Mouse (Mus musculus) kidney, adult 2 months (tissue): ENCODE data around the gene Pomt1. TPM values are rescaled to one million over a fixed set of nuclear protein-coding genes. Genes with fewer than 3 reads are reported as not detected.

Experiments used
- DNase-seq: peaks from one replicate; pipeline ENCODE4 v3.0.0; 2021
- H3K27ac ChIP-seq: fragments of 200-500 bp; 2 replicates; pipeline ENCODE4 v1.5.1; 2012; ENCODE audit warnings: low read depth, low read length, control low read depth, inconsistent platforms; ENCODE audit not compliant: insufficient read depth
- H3K27me3 ChIP-seq: fragments of 200-500 bp; replicated peaks from 2 replicates; pipeline ENCODE4 v1.6.1; 2012; ENCODE audit warnings: mild to moderate bottlenecking, moderate library complexity, low read length, inconsistent platforms; ENCODE audit not compliant: control insufficient read depth, insufficient read depth
- H3K36me3 ChIP-seq: fragments of 200-500 bp; 2 replicates; pipeline ENCODE4 v1.6.1; 2012; ENCODE audit warnings: mild to moderate bottlenecking, moderate library complexity, low read length, inconsistent platforms; ENCODE audit not compliant: control insufficient read depth, insufficient read depth
- H3K4me1 ChIP-seq: fragments of 200-500 bp; 2 replicates; pipeline ENCODE4 v1.6.1; 2011; ENCODE audit warnings: low read length; ENCODE audit not compliant: control insufficient read depth, insufficient read depth
- H3K4me3 ChIP-seq: fragments of 200-500 bp; 2 replicates; pipeline ENCODE4 v1.5.1; 2011; ENCODE audit warnings: mild to moderate bottlenecking, low read depth, low read length, control low read depth; ENCODE audit not compliant: insufficient read depth
- CTCF ChIP-seq: fragments of 200-500 bp; conservative IDR thresholded peaks from 2 replicates; pipeline ENCODE4 v1.5.1; 2011; ENCODE audit warnings: low read depth, mild to moderate bottlenecking, control low read depth, low read length, moderate library complexity, mixed read lengths; ENCODE audit not compliant: insufficient read depth, insufficient read length
- POLR2A ChIP-seq: fragments of 200-500 bp; IDR thresholded peaks from one replicate; pipeline ENCODE4 v1.6.1; 2011; ENCODE audit warnings: low read depth, low read length, control low read depth
- WGBS: fragments of 180-500 bp; shearing (Covaris S2); methylation state at CpG from one replicate; pipeline ENCODE4 v1.1.7; 2018; 5-methylcytosine and 5-hydroxymethylcytosine counted together
- polyA plus RNA-seq: library from polyadenylated mRNA; depleted of rRNA; stranded (reverse); fragments of >200 nt; gene quantifications from 2 replicates; pipeline ENCODE4 v1.2.3, GENCODE M21; 2012

The Pomt1 gene
- polyA plus RNA-seq, 1 experiment, result 30.2 TPM

DNA sequence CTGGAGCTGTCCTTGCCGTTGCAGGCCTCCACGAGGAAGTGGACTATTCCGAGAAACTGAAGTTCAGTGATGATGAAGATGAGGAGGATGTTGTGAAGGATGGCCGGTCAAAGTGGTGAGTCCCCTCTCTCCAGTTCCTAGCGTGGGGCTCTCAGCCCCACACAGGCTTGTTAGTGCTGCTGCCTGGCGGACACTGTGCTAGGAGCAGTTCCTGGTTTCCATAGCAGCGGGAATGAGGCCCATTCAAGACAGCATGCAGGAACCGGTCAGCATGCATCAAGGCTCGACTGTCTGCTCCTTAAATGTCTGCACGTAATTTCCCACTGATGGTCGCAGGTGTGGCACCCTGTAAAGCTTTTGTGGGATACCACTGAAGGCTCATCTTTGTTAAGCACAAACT lies 37.4 kb upstream of the Pomt1 start:
- no peak for DNase-seq
- 80% methylated on average over 11 of the region's 11 CpGs for WGBS
- TF ChIP-seq POLR2A, result no peak
- no peak for TF ChIP-seq CTCF

DNA sequence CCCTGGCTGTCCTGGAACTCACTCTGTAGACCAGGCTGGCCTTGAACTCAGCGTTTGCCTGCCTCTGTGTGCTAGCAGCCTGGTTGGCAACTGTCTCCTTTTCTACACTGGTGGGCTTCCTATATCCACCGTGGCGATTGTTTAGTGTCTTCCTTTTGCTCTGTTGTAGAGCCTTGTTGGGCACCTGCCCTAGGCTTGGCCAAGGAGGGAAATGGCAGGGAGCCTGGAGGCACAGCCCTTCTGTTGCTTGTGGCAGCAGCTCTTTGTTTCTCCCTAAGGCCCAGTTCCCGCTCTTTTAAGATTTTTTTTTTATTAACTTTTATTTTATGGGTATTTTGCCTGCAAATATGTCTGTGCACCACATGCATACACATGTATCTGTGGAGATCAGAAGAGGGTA lies 36.4 kb upstream of the Pomt1 start:
- Histone ChIP-seq H3K4me3 (no peak overlapping the region), H3K36me3 (no peaks in the 10 kb centered on the region; the same call in 1 of the 2 replicates)

More for the DNA sequence above, 37.4 kb upstream of the Pomt1 start:
- Histone ChIP-seq H3K4me1 (no peaks in the 10 kb centered on the region), H3K27ac (no peak overlapping the region), H3K27me3 (no peaks in the 10 kb centered on the region), H3K36me3 (no peaks in the 10 kb centered on the region; the same call in 1 of the 2 replicates), H3K4me3 (no peak overlapping the region)

GRCm38 (mm10) chr2:32200712-32201111 lies 35.7 kb upstream of the Pomt1 start:
- Histone ChIP-seq H3K36me3 (no peaks in the 10 kb centered on the region), H3K4me1 (no peaks in the 10 kb centered on the region), H3K27ac (no peak overlapping the region), H3K4me3 (no peak overlapping the region), H3K27me3 (no peaks in the 10 kb centered on the region)
- 89% methylated on average over 11 of the region's 11 CpGs for WGBS
- no peak for DNase-seq
- TF ChIP-seq POLR2A, result no peak
- TF ChIP-seq CTCF, result no peak

More for the DNA sequence above, 36.4 kb upstream of the Pomt1 start:
- H3K27me3 ChIP-seq, result no peaks in the 10 kb centered on the region
- TF ChIP-seq POLR2A (no peak), CTCF (no peak)
- DNase-seq, result no peak
- WGBS, result 90% methylated on average over 4 of the region's 4 CpGs
- H3K4me1 ChIP-seq, result no peaks in the 10 kb centered on the region
- H3K27ac ChIP-seq, result no peak overlapping the region

DNA sequence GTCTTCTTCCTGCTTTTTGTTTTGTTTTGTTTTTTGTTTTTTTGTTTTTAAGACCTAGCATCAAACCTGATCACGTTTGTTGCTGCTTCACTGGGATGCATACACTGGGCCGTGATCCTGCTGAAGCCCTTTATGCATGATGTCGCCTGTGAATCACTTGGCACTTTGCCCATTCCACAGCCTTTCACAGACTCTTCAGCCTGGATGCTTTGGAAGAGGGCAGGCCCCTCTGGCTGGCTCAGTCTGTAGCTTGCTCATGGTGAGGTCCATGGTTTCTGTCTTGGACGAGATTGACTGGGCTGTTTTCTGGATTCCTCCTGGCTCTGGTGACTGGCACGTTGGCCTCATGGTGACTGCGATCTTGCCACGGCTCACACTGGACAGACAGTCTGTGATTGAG lies 34.9 kb upstream of the Pomt1 start:
- WGBS, result 69% methylated on average over 7 of the region's 7 CpGs
- no peaks in the 10 kb centered on the region for H3K4me1 ChIP-seq

DNA sequence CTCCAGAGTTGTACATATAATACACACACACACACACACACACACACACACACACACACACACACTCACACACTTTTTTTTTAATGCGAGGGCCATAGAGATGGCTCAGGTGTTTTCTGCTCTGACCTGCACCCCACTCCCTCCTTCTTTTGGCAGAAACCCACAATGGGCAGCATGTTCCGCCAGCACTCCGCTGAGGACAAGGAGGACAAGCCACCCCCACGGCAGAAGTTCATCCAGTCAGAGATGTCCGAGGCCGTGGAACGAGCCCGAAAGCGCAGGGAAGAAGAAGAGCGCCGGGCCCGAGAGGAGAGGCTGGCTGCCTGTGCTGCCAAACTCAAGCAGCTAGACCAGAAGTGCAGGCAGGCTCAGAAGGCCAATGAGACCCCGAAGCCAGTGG lies 32.5 kb upstream of the Pomt1 start:
- no peaks in the 10 kb centered on the region for H3K27me3 ChIP-seq
- peaks cover 9% of the 10 kb centered on the region for H3K4me1 ChIP-seq
- TF ChIP-seq CTCF, result no peak
- TF ChIP-seq POLR2A, result no peak
- H3K4me3 ChIP-seq, result no peak overlapping the region
- no peak overlapping the region for H3K27ac ChIP-seq
- DNase-seq, result no peak
- WGBS, result 91% methylated on average over 13 of the region's 13 CpGs
- peaks cover 5% of the 10 kb centered on the region; the same call in 1 of the 2 replicates for H3K36me3 ChIP-seq

More for the DNA sequence above, 34.9 kb upstream of the Pomt1 start:
- no peak for TF ChIP-seq CTCF
- TF ChIP-seq POLR2A, result no peak
- H3K27ac ChIP-seq, result no peak overlapping the region
- peaks cover 3% of the 10 kb centered on the region; the same call in 1 of the 2 replicates for H3K36me3 ChIP-seq
- no peaks in the 10 kb centered on the region for H3K27me3 ChIP-seq
- no peak overlapping the region for H3K4me3 ChIP-seq
- no peak for DNase-seq

DNA sequence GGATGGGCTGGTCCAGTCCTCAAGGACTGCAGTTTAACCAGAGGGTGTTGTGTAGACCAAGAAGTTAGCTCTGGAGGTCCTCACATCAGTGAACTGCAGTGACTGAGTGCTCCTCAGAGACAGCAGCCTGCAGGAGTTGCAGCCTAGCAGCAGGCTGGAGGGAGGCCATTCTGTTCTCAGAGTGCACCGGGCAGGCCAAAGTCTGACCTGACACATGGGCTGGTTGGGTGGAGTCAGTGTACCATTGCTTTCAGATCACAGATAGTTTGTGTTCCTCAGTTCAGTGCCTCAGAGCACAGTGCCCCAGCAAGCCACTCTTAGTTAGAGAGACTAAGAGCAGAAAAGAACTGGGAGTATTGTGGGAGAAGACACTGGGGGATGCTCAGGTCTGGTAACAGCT lies 28.7 kb upstream of the Pomt1 start:
- no peak overlapping the region for H3K4me3 ChIP-seq
- no peaks in the 10 kb centered on the region for H3K27me3 ChIP-seq
- 63% methylated on average over 1 of the region's 1 CpGs for WGBS
- TF ChIP-seq POLR2A (no peak), CTCF (no peak)
- H3K4me1 ChIP-seq, result peaks cover 9% of the 10 kb centered on the region
- H3K27ac ChIP-seq, result peak overlapping the region; percentile 5; the same call in 1 of the 2 replicates
- peaks cover 7% of the 10 kb centered on the region for H3K36me3 ChIP-seq
- DNase-seq, result peak; percentile 82

DNA sequence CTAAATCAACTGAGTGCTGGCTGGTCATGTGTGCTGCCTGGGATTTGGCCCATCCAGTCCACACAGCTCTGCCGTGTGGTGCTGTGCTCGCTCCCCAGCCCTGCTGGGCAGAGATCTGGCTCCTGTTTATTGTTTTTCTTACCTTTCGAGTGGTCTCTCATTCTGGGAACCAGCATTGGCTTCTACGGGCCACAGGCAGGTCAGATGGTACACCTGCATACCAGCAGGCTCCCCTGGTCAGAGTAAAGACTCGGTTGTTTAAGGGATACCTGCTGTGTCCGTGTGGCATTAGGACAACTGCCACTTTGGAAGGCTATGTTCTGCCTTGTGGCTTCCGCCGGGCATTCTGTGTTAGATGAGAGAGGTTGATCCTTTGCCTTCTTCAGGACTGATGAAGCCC lies 24.7 kb upstream of the Pomt1 start:
- no peak for DNase-seq
- Histone ChIP-seq H3K27me3 (no peaks in the 10 kb centered on the region), H3K4me1 (peaks cover 9% of the 10 kb centered on the region), H3K4me3 (no peak overlapping the region), H3K27ac (no peak overlapping the region), H3K36me3 (peaks cover 6% of the 10 kb centered on the region)
- no peak for TF ChIP-seq POLR2A
- no peak for TF ChIP-seq CTCF
- WGBS, result 90% methylated on average over 8 of the region's 8 CpGs
